Mouse (Mus musculus): ENCODE data around the gene Olfr270. TPM values are rescaled to one million over a fixed set of nuclear protein-coding genes. Genes with fewer than 3 reads are reported as not detected.

Olfr270 gene
- polyA plus RNA-seq (2015; fragmentation: Illumina TruSeq; extraction: RNeasy Lipid Tissue Mini Kit (QIAGEN cat#74804); ENCODE audit: insufficient read depth, low read depth, low replicate concordance): not detected

DNA sequence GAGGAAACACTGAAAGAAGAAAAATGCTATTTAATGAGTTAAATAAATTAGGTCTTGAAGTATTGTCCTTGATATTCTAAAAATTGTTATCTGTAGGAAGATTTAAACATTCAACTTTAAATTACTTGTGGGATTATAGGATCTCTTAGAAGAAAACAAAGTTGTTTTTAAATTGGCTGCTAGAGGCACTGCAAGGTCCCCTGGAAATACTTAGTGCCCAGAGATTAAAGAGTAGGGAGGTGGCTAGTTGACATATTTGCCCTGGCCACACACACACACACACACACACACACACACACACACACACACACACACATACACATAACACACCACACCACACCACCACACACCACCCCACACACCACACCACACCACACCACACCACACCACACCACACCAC lies at the start of gene Olfr270:
TSS of gene Olfr270 (plus strand) at position 301 of the 400 bp plus-strand sequence.

DNA sequence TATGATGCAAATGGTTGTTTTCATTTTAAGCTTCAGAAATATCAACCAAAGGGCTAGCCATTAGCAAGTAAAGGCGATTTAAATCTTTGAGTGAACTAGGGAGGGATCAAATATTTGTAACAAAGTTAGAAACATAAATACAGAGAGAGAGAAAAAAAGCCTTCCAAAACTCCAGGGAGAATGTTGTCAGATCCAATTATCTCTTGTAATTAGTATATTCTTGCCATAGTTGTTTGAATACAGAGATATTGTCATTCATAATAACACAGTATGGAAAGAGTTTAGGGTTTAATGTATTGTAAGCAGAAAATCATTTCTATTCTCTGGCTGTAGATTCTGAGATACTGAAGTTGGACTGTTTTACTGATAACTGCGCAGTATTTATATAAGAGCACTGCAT lies 45.3 kb upstream of the Olfr270 start, which contains the start of gene Olfr272:
TSS of gene Olfr272 (minus strand) at position 101 of the 400 bp plus-strand sequence.

DNA sequence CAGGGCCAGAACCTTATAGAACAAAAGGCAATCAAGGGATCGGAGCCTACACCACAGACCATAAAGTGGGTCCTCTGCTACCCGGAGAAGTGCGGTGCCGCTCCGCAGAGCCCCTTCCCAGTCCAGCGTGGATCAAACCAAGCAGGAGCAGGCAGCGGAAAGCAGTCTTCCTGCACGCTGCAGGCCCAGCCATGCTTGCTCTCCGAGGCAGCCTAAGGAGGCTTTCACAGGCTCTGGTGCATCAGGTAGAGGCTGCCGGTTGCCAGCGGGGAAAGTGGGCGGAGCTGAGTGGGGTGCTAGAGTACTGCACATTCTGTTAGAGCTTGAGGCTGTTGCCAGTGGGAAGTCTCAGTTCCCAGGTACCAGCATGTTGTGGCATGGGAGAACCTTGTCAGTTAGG lies 24.9 kb downstream of the Olfr270 start, which contains the start of gene Nipsnap3a:
TSS of gene Nipsnap3a (plus strand) at position 25 of the 400 bp plus-strand sequence.

DNA sequence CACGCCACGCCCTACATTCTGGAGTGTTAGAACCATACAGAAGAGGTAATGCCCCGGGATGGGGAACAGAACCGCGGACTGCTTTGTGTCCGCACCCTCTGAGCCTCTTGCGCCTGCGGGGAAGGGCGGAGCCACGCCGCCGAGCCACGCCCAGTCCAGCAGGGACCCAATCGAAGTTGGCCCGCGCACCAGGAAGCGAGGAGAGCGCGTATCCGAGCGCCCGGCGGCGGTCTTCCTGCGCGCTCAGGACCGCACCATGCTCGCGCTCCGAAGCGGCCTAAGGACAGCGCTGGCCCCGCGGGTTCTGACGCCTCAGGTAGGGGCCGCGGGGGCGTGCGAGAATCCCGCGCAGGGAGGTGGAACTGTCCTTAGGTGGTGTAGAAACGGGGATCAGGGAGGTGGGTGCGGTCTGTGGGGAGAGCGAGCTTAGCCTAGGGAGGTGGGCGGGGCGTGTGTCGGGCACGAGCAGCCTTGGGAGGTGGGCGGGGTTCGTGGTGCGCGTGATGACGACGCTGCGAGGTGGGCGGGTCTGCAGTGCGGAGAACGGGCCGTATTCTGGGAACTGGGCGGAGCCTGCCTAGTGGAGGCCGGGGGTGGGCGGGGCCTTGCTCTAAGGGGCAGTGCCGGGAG lies 47.5 kb downstream of the Olfr270 start, which contains the start of gene Nipsnap3b:
TSS of gene Nipsnap3b (plus strand) at position 149 of the 630 bp plus-strand sequence.

Other genes with a start within 250 kb of the Olfr270 start
- not detected for gene Olfr275, start 149.9 kb upstream of the Olfr270 start, polyA plus RNA-seq (2015; fragmentation: Illumina TruSeq; extraction: RNeasy Lipid Tissue Mini Kit (QIAGEN cat#74804); ENCODE audit: insufficient read depth, low read depth, low replicate concordance)
- not detected for gene Olfr273, start 105.3 kb upstream of the Olfr270 start, polyA plus RNA-seq (2015; fragmentation: Illumina TruSeq; extraction: RNeasy Lipid Tissue Mini Kit (QIAGEN cat#74804); ENCODE audit: insufficient read depth, low read depth, low replicate concordance)
- not detected for gene Olfr272, start 45.4 kb upstream of the Olfr270 start, polyA plus RNA-seq (2015; fragmentation: Illumina TruSeq; extraction: RNeasy Lipid Tissue Mini Kit (QIAGEN cat#74804); ENCODE audit: insufficient read depth, low read depth, low replicate concordance)
- gene Nipsnap3a, start 24.7 kb downstream of the Olfr270 start, polyA plus RNA-seq (2015; fragmentation: Illumina TruSeq; extraction: RNeasy Lipid Tissue Mini Kit (QIAGEN cat#74804); ENCODE audit: insufficient read depth, low read depth, low replicate concordance): not detected
- 4.6 TPM for gene Nipsnap3b, start 47.3 kb downstream of the Olfr270 start, polyA plus RNA-seq (2015; fragmentation: Illumina TruSeq; extraction: RNeasy Lipid Tissue Mini Kit (QIAGEN cat#74804); ENCODE audit: insufficient read depth, low read depth, low replicate concordance)
- gene Abca1, start 195.3 kb downstream of the Olfr270 start, polyA plus RNA-seq (2015; fragmentation: Illumina TruSeq; extraction: RNeasy Lipid Tissue Mini Kit (QIAGEN cat#74804); ENCODE audit: insufficient read depth, low read depth, low replicate concordance): 11.4 TPM